Mouse (Mus musculus) embryonic facial prominence, embryonic 15.5 days (tissue): ENCODE data around the gene Dao. TPM values are rescaled to one million over a fixed set of nuclear protein-coding genes. Genes with fewer than 3 reads are reported as not detected.

Experiments
- ATAC-seq: fragments of 200-750 bp; cut with Nextera tagmentation; 2 replicates; pipeline ENCODE4 v1.8.0; 2017; ENCODE audit warnings: low read depth, moderate TSS enrichment; ENCODE audit not compliant: insufficient number of reproducible peaks, low FRiP score, low TSS enrichment
- H3K27ac ChIP-seq: fragments of 300-500 bp; sonication (generic); replicated peaks from 2 replicates; pipeline ENCODE4 v1.5.1; 2015; ENCODE audit warnings: mild to moderate bottlenecking, inconsistent platforms
- H3K27me3 ChIP-seq: fragments of 300-500 bp; sonication (generic); 2 replicates; pipeline ENCODE4 v1.6.1; 2015; ENCODE audit warnings: inconsistent platforms
- H3K36me3 ChIP-seq: fragments of 300-500 bp; sonication (generic); 2 replicates; pipeline ENCODE4 v1.6.1; 2015; ENCODE audit warnings: mild to moderate bottlenecking, inconsistent platforms
- H3K4me1 ChIP-seq: fragments of 300-500 bp; sonication (generic); 2 replicates; pipeline ENCODE4 v1.6.1; 2015; ENCODE audit warnings: inconsistent platforms
- H3K4me2 ChIP-seq: fragments of 300-500 bp; sonication (generic); replicated peaks from 2 replicates; pipeline ENCODE4 v1.6.1; 2015; ENCODE audit warnings: mild to moderate bottlenecking, inconsistent platforms
- H3K4me3 ChIP-seq: fragments of 300-500 bp; sonication (generic); replicated peaks from 2 replicates; pipeline ENCODE4 v1.5.1; 2015; ENCODE audit warnings: mild to moderate bottlenecking, inconsistent platforms
- H3K9ac ChIP-seq: fragments of 300-500 bp; sonication (generic); 2 replicates; pipeline ENCODE4 v1.6.1; 2015; ENCODE audit warnings: inconsistent platforms
- H3K9me3 ChIP-seq: fragments of 300-500 bp; sonication (generic); replicated peaks from 2 replicates; pipeline ENCODE4 v1.6.1; 2016; ENCODE audit warnings: inconsistent platforms
- WGBS: fragments of 180-500 bp; shearing (Covaris S2); methylation state at CpG from one replicate; pipeline ENCODE4 v1.1.7; 2015; 5-methylcytosine and 5-hydroxymethylcytosine counted together
- polyA plus RNA-seq: library from polyadenylated mRNA; unstranded; fragments of >200 nt; fragmentation: Nextera tagmentation; extraction: Ambion mirVana; gene quantifications from 2 replicates; pipeline ENCODE4 v1.2.1, GENCODE M21; 2015

Dao gene
- polyA plus RNA-seq: not detected in 2 replicates

DNA sequence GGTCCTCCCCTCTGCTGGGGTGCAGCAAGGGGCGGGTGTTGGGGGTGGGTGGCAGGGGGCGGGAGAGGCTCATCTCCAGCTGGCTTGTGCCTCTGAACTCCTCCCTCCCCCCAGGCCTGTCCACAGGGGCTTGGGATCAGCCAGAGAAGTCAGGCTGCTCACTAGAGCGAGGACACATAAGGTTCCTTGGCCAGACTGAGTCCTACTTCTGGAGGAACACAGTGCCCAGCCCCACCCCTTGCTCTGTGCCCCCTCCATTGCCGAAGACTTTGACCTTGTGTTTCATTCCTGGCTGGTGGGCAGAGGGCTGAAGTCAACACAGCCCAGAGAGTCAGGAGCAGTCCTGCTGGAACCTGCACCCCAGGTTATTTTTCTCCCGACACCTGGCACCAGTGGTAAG, at the start of gene Dao:
Dao (plus strand) TSS at position 162 of the 400 bp plus-strand sequence.
- H3K27ac ChIP-seq: no peak within 1 kb of the TSS
- no peaks in the 10 kb centered on the region for H3K27me3 ChIP-seq
- H3K9ac ChIP-seq: no peak within 1 kb of the TSS
- ATAC-seq: no peak
- H3K4me2 ChIP-seq: no peak within 1 kb of the TSS
- H3K36me3 ChIP-seq: no peaks in the 10 kb centered on the region
- no peaks in the 10 kb centered on the region for H3K9me3 ChIP-seq
- no peak within 1 kb of the TSS for H3K4me3 ChIP-seq
- H3K4me1 ChIP-seq: no peaks in the 10 kb centered on the region
- 47% methylated on average over 5 of the region's 5 CpGs for WGBS

DNA sequence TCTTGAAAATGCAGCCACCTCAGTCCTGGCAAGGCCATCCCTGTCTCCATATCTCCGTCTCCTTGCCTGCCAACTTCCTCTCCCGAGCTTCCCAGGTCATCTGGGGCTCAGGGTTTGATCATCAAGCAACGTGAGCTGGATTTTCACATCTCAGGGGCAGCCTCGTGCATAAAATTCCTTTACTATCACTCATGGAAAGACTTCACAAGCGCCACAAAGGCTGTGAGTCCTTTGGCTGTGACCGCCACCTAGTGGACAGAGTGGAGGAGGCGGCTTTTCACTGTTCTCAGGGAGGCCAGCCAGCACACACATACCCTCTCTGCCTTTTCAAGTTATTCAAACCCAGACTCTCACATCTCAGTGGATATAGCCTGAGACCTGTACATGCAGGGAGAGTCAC, 49.1 kb upstream of the Dao start:
- H3K27me3 ChIP-seq: no peaks in the 10 kb centered on the region
- no peak overlapping the region for H3K9ac ChIP-seq
- H3K4me1 ChIP-seq: 0 out of 2 replicates have a peak, but pooled peaks cover 7% of the 10 kb centered on the region
- peaks cover 71% of the 10 kb centered on the region for H3K36me3 ChIP-seq
- no peak overlapping the region for H3K27ac ChIP-seq
- H3K4me3 ChIP-seq: no peak overlapping the region
- H3K4me2 ChIP-seq: no peak overlapping the region
- H3K9me3 ChIP-seq: no peaks in the 10 kb centered on the region
- ATAC-seq: peak; percentile 56; the same call in 1 of the 2 replicates
- 8% methylated on average over 7 of the region's 7 CpGs for WGBS

DNA sequence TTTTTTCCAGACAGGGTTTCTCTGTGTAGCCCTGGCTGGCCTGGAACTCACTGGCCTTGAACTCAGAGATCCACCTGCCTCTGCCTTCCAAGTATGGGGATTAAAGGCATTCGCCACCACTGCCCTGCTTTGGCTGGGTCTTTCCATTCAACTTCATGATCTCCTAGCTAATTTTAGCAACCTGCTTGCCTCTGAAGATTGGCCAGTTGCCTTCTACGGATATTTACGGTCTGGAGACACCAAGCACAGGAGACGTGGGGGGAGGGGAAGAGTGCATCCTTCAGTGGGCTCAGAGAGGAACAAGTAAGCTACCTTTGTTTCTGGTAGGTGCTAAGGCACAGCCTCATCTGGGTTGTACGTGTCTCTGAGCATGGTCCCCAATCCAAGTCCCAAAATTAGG, 48.2 kb upstream of the Dao start:
- 83% methylated on average over 5 of the region's 5 CpGs for WGBS
- Histone ChIP-seq H3K9me3 (no peaks in the 10 kb centered on the region), H3K27ac (no peak overlapping the region), H3K9ac (no peak overlapping the region), H3K4me3 (no peak overlapping the region), H3K4me1 (0 out of 2 replicates have a peak, but pooled peaks cover 7% of the 10 kb centered on the region), H3K4me2 (no peak overlapping the region), H3K36me3 (peaks cover 62% of the 10 kb centered on the region), H3K27me3 (no peaks in the 10 kb centered on the region)
- no peak for ATAC-seq

GRCm38 (mm10) chr5:113955691-113956090, 47.8 kb upstream of the Dao start:
- no peak overlapping the region for H3K27ac ChIP-seq
- ATAC-seq: no peak
- no peak overlapping the region for H3K4me2 ChIP-seq
- H3K9me3 ChIP-seq: no peaks in the 10 kb centered on the region
- H3K9ac ChIP-seq: no peak overlapping the region
- peaks cover 60% of the 10 kb centered on the region for H3K36me3 ChIP-seq
- 0 out of 2 replicates have a peak, but pooled peaks cover 7% of the 10 kb centered on the region for H3K4me1 ChIP-seq
- no peak overlapping the region for H3K4me3 ChIP-seq
- H3K27me3 ChIP-seq: no peaks in the 10 kb centered on the region
- WGBS: 83% methylated on average over 8 of the region's 8 CpGs

GRCm38 (mm10) chr5:113956510-113956909, 47.0 kb upstream of the Dao start:
- H3K9ac ChIP-seq: no peak overlapping the region
- H3K4me3 ChIP-seq: no peak overlapping the region
- H3K4me1 ChIP-seq: 0 out of 2 replicates have a peak, but pooled peaks cover 7% of the 10 kb centered on the region
- no peaks in the 10 kb centered on the region for H3K27me3 ChIP-seq
- H3K4me2 ChIP-seq: no peak overlapping the region
- peaks cover 60% of the 10 kb centered on the region for H3K36me3 ChIP-seq
- no peak overlapping the region for H3K27ac ChIP-seq
- WGBS: 5% methylated on average over 4 of the region's 4 CpGs
- H3K9me3 ChIP-seq: no peaks in the 10 kb centered on the region
- ATAC-seq: no peak

DNA sequence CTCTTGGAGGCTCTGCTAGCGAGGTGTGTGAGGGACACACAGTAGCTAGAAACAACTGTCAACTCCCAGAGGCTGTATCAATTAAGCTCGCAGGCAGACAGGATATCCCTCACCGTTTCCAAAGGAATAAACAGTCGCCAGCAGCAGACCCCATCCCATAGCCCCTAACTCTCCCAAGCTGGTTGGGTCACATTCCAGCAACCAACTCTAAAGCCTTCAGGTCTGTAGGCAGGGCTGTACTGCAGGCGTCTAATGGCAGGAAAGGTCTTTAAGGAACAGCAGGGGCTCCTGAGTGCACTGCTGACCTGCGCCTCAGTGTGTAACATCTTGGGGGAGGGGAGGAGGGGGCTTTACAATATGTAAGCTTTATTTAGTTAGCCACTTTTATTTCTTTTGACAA, 44.5 kb upstream of the Dao start:
- H3K4me1 ChIP-seq: 0 out of 2 replicates have a peak, but pooled peaks cover 7% of the 10 kb centered on the region
- ATAC-seq: no peak
- no peak overlapping the region for H3K4me2 ChIP-seq
- peaks cover 42% of the 10 kb centered on the region for H3K36me3 ChIP-seq
- H3K27ac ChIP-seq: no peak overlapping the region
- H3K9me3 ChIP-seq: no peaks in the 10 kb centered on the region
- no peak overlapping the region for H3K4me3 ChIP-seq
- H3K9ac ChIP-seq: no peak overlapping the region
- no peaks in the 10 kb centered on the region for H3K27me3 ChIP-seq
- WGBS: 23% methylated on average over 6 of the region's 6 CpGs

DNA sequence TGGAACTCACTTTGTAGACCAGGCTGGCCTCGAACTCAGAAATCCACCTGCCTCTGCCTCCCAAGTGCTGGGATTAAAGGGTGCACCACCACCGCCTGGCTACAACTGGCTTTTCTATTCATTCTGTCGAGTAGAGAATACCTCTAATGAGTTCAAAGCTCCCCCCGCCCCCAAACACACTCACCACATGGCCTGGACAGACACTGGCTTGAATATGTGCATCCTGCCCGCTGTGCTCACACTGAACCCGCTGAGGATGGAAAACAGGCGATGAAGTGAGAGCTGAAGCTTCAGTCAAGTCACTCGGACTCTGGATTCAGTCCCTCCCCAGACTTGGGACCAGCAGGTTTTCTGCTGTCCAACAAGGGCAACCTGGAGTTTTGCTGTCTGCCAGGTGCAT, 43.1 kb upstream of the Dao start:
- H3K27ac ChIP-seq: no peak overlapping the region
- no peaks in the 10 kb centered on the region for H3K9me3 ChIP-seq
- H3K4me2 ChIP-seq: no peak overlapping the region
- H3K4me1 ChIP-seq: 0 out of 2 replicates have a peak, but pooled peaks cover 7% of the 10 kb centered on the region
- no peak overlapping the region for H3K9ac ChIP-seq
- peaks cover 46% of the 10 kb centered on the region for H3K36me3 ChIP-seq
- no peaks in the 10 kb centered on the region for H3K27me3 ChIP-seq
- 79% methylated on average over 8 of the region's 8 CpGs for WGBS
- no peak for ATAC-seq
- H3K4me3 ChIP-seq: no peak overlapping the region

GRCm38 (mm10) chr5:113961776-113962175, 41.7 kb upstream of the Dao start:
- no peaks in the 10 kb centered on the region for H3K9me3 ChIP-seq
- 0 out of 2 replicates have a peak, but pooled peaks cover 7% of the 10 kb centered on the region for H3K4me1 ChIP-seq
- H3K4me2 ChIP-seq: no peak overlapping the region
- no peak for ATAC-seq
- no peak overlapping the region for H3K4me3 ChIP-seq
- 66% methylated on average over 7 of the region's 7 CpGs for WGBS
- H3K9ac ChIP-seq: no peak overlapping the region
- no peaks in the 10 kb centered on the region for H3K27me3 ChIP-seq
- H3K36me3 ChIP-seq: peaks cover 53% of the 10 kb centered on the region
- no peak overlapping the region for H3K27ac ChIP-seq

DNA sequence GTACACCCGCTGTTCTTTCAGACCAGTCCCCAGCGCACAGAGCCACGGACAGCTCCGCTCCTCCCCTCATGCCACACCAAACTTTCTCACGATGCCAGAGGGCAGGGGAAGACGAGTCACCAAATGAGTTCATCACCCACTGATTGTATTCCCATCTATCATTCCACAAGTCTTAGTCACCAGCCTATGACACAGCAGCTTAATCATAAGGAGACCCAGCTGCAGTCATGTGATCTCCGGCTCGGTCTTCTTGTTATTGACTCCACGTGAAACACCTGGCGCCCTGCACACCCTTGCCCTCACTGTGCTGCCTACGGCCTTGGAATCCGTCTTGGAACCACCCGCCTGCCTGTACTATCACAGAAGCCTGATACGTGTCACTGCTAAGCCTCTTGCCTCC, 38.5 kb upstream of the Dao start:
- 83% methylated on average over 14 of the region's 14 CpGs for WGBS

DNA sequence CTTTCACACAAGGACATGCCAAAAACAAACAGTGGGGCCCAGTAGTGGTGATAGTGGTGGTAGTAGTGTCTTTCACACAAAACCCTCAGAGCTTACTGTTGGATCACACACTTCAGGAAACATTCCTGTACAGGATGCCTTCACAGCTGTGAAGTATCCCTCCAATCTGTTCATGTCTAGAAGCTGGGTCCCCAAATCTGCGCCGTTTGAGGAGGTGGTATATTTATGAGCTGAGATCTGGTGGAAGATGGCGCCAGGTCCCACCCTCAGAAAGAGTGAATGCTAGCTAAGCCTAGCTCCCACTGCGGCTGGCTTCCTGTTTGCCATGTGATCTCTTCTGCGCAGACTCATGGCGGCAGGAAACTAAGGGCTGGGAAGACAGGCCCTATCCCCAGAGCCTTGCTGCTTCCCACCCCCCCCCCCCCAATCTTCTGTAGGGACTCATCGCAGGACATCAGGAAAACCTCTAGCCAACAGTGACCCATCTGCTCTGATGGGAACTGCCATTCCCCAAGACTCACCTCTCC, 37.8 kb upstream of the Dao start:
- no peaks in the 10 kb centered on the region for H3K27me3 ChIP-seq
- no peaks in the 10 kb centered on the region for H3K4me1 ChIP-seq
- no peak for ATAC-seq
- H3K27ac ChIP-seq: no peak overlapping the region
- peaks cover 68% of the 10 kb centered on the region for H3K36me3 ChIP-seq
- H3K9ac ChIP-seq: no peak overlapping the region
- 92% methylated on average over 7 of the region's 7 CpGs for WGBS
- H3K4me3 ChIP-seq: no peak overlapping the region
- no peak overlapping the region for H3K4me2 ChIP-seq
- H3K9me3 ChIP-seq: no peaks in the 10 kb centered on the region

More for the DNA sequence above, 38.5 kb upstream of the Dao start:
- peaks cover 67% of the 10 kb centered on the region for H3K36me3 ChIP-seq
- no peak overlapping the region for H3K9ac ChIP-seq
- no peak overlapping the region for H3K4me2 ChIP-seq
- no peaks in the 10 kb centered on the region for H3K4me1 ChIP-seq
- H3K4me3 ChIP-seq: no peak overlapping the region
- H3K9me3 ChIP-seq: no peaks in the 10 kb centered on the region
- H3K27me3 ChIP-seq: no peaks in the 10 kb centered on the region
- ATAC-seq: no peak
- no peak overlapping the region for H3K27ac ChIP-seq

DNA sequence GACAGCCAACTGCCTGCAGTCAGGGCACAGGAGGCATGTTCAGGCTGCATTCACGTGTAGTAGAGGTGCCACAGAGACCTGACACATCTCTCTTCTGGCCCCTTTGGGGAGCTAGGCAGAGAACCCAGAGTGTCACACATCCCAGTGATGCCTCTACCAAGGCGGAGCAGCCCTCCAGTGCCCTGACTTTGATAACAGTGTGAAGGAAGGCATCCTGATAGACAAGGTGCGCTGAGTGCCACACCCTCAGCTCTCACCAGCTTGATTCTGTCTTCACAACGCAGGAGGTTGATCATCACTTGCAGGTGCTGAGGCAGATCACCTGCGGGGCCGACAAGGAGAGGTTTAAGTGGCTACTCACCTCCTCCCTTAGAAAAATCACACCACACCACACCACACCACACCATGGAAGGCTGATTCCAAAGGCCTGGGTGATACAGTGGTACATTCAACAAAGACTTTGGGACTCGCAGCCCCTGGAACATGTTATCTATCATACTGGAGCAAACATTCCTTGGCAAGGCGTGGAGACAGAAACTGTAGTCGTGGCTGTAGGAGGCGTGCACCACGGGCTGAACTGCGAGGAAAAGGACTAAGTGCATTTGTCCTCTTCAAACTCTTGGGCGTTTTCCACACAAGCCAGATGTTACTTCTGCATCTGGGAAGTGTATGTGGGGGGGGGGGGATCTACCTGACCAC, 36.9 kb upstream of the Dao start:
- Histone ChIP-seq H3K9ac (no peak overlapping the region), H3K9me3 (no peaks in the 10 kb centered on the region), H3K4me3 (no peak overlapping the region), H3K27ac (no peak overlapping the region), H3K27me3 (no peaks in the 10 kb centered on the region), H3K4me1 (no peaks in the 10 kb centered on the region), H3K36me3 (peaks cover 60% of the 10 kb centered on the region), H3K4me2 (no peak overlapping the region)
- WGBS: 86% methylated on average over 13 of the region's 13 CpGs
- ATAC-seq: no peak

GRCm38 (mm10) chr5:113968371-113968770, 35.1 kb upstream of the Dao start:
- no peak overlapping the region for H3K27ac ChIP-seq
- WGBS: 78% methylated on average over 11 of the region's 11 CpGs
- ATAC-seq: no peak

More at GRCm38 (mm10) chr5:113968371-113968770, 35.1 kb upstream of the Dao start:
- H3K36me3 ChIP-seq: peaks cover 60% of the 10 kb centered on the region
- no peak overlapping the region for H3K9ac ChIP-seq
- no peaks in the 10 kb centered on the region for H3K27me3 ChIP-seq
- no peaks in the 10 kb centered on the region for H3K9me3 ChIP-seq
- peaks cover 5% of the 10 kb centered on the region; the same call in 1 of the 2 replicates for H3K4me1 ChIP-seq
- no peak overlapping the region for H3K4me3 ChIP-seq
- H3K4me2 ChIP-seq: no peak overlapping the region
